Mouse (Mus musculus) CD4-positive, CD25-positive, alpha-beta regulatory T cell, adult 4 months (primary cell): Measurements from ENCODE around the gene Gm10401. TPM values are rescaled to one million over a fixed set of nuclear protein-coding genes. Genes with fewer than 3 reads are reported as not detected.
"Not testable (repeated sequence)": the region's sequence is repeated elsewhere in the genome, so short reads cannot be mapped to it uniquely, and the experiment has no call there.

Experiments
- ATAC-seq: one replicate; pipeline ENCODE4 v1.8.0; 2017
- polyA plus RNA-seq, 2 experiments: library from polyadenylated mRNA; unstranded; fragments of 100-300 nt; shearing (Covaris generic); gene quantifications; one replicate each; pipeline ENCODE4 v1.2.1; 2017

Gm10401 gene
- polyA plus RNA-seq, 2 experiments from 2014 or later = 15.1 to 18.1 TPM

- ATAC-seq = peak; percentile 96
These were observed 21.0 kb upstream of the Gm10401 start, which contains the start of gene Acads for GRCm38 (mm10) chr5:115118961-115119570. Gene Acads, minus strand, starts transcription at chr5:115119346.

- ATAC-seq = no peak
These were observed 19.4 kb upstream of the Gm10401 start for GRCm38 (mm10) chr5:115117467-115117866.

- no peak for ATAC-seq
These were observed 18.3 kb upstream of the Gm10401 start for GRCm38 (mm10) chr5:115116426-115116825.

GRCm38 (mm10) chr5:115114501-115114900 lies 16.4 kb upstream of the Gm10401 start:
- ATAC-seq = no peak

GRCm38 (mm10) chr5:115113244-115113643 lies 15.1 kb upstream of the Gm10401 start:
- ATAC-seq = no peak

GRCm38 (mm10) chr5:115111156-115111555 lies 13.1 kb upstream of the Gm10401 start:
- no peak for ATAC-seq

GRCm38 (mm10) chr5:115103253-115103652 lies 5.2 kb upstream of the Gm10401 start:
- ATAC-seq = not testable (repeated sequence)

GRCm38 (mm10) chr5:115102231-115102630 lies 4.1 kb upstream of the Gm10401 start:
- no peak for ATAC-seq

- no peak for ATAC-seq
These were observed 2.4 kb upstream of the Gm10401 start for GRCm38 (mm10) chr5:115100473-115100872.

GRCm38 (mm10) chr5:115099991-115100390 lies 1.9 kb upstream of the Gm10401 start:
- no peak for ATAC-seq

GRCm38 (mm10) chr5:115099530-115099929 lies 1.4 kb upstream of the Gm10401 start:
- no peak for ATAC-seq

GRCm38 (mm10) chr5:115091776-115092175 lies 6.3 kb downstream of the Gm10401 start:
- ATAC-seq = no peak

GRCm38 (mm10) chr5:115091015-115091414 lies 7.1 kb downstream of the Gm10401 start:
- no peak for ATAC-seq

- ATAC-seq = no peak
These were observed 8.4 kb downstream of the Gm10401 start for GRCm38 (mm10) chr5:115089592-115090268.

- no peak for ATAC-seq
These were observed 12.4 kb downstream of the Gm10401 start for GRCm38 (mm10) chr5:115085675-115086074.

- no peak for ATAC-seq
These were observed 14.6 kb downstream of the Gm10401 start for GRCm38 (mm10) chr5:115083492-115083891.

- ATAC-seq = no peak
These were observed 16.5 kb downstream of the Gm10401 start for GRCm38 (mm10) chr5:115081636-115082035.

- ATAC-seq = peak; percentile 66
These were observed 21.8 kb downstream of the Gm10401 start for GRCm38 (mm10) chr5:115076144-115076901.

- ATAC-seq = no peak
These were observed 23.3 kb downstream of the Gm10401 start for GRCm38 (mm10) chr5:115074749-115075148.

GRCm38 (mm10) chr5:115073306-115073705 lies 24.8 kb downstream of the Gm10401 start:
- ATAC-seq = not testable (repeated sequence)

GRCm38 (mm10) chr5:115072143-115072542 lies 26.0 kb downstream of the Gm10401 start:
- no peak for ATAC-seq

GRCm38 (mm10) chr5:115071096-115071901 lies 26.8 kb downstream of the Gm10401 start:
- no peak for ATAC-seq

GRCm38 (mm10) chr5:115070457-115070856 lies 27.6 kb downstream of the Gm10401 start:
- ATAC-seq = no peak
